Mouse (Mus musculus) kidney, embryonic 14.5 days (tissue): ENCODE measurements around the gene Col4a3. TPM values are rescaled to one million over a fixed set of nuclear protein-coding genes. Genes with fewer than 3 reads are reported as not detected.

Experiments
- ATAC-seq: fragments of 200-750 bp; cut with Nextera tagmentation; 2 replicates; pipeline ENCODE4 v1.8.0; 2017; ENCODE audit warnings: moderate number of reproducible peaks, mild to moderate bottlenecking, moderate TSS enrichment, moderate library complexity; ENCODE audit not compliant: low FRiP score, low TSS enrichment
- H3K27ac ChIP-seq: fragments of 300-500 bp; sonication (generic); 2 replicates; pipeline ENCODE4 v1.5.1; 2014; ENCODE audit warnings: low read depth, mild to moderate bottlenecking, low read length, moderate library complexity, mixed read lengths
- H3K27me3 ChIP-seq: fragments of 300-500 bp; sonication (generic); 2 replicates; pipeline ENCODE4 v1.6.1; 2014; ENCODE audit warnings: mild to moderate bottlenecking, low read length; ENCODE audit not compliant: control insufficient read depth, insufficient read depth
- H3K36me3 ChIP-seq: fragments of 300-500 bp; sonication (generic); 2 replicates; pipeline ENCODE4 v1.6.1; 2014; ENCODE audit warnings: low read length, mixed read lengths; ENCODE audit not compliant: control insufficient read depth, insufficient read depth
- H3K4me1 ChIP-seq: fragments of 300-500 bp; sonication (generic); 2 replicates; pipeline ENCODE4 v1.6.1; 2014; ENCODE audit warnings: low read length, mixed read lengths; ENCODE audit not compliant: control insufficient read depth, insufficient read depth
- H3K4me2 ChIP-seq: fragments of 300-500 bp; sonication (generic); replicated peaks from 2 replicates; pipeline ENCODE4 v1.6.1; 2014; ENCODE audit warnings: low read depth, mild to moderate bottlenecking, low read length
- H3K4me3 ChIP-seq: fragments of 300-500 bp; sonication (generic); 2 replicates; pipeline ENCODE4 v1.5.1; 2014; ENCODE audit warnings: mild to moderate bottlenecking, low read length
- H3K9ac ChIP-seq: fragments of 300-500 bp; sonication (generic); 2 replicates; pipeline ENCODE4 v1.6.1; 2014; ENCODE audit warnings: low read depth, mild to moderate bottlenecking, low read length, moderate library complexity
- H3K9me3 ChIP-seq: fragments of 300-500 bp; sonication (generic); 2 replicates; pipeline ENCODE4 v1.6.1; 2016; ENCODE audit warnings: low read length; ENCODE audit not compliant: control insufficient read depth
- WGBS: fragments of 180-500 bp; shearing (Covaris S2); extraction: QIAGEN DNeasy Blood & Tissue Kit; methylation state at CpG from one replicate; pipeline ENCODE4 v1.1.7; 2014; 5-methylcytosine and 5-hydroxymethylcytosine counted together
- polyA plus RNA-seq: library from polyadenylated mRNA; unstranded; fragments of >200 nt; fragmentation: Nextera tagmentation; extraction: Ambion mirVana; gene quantifications from 2 replicates; pipeline ENCODE4 v1.2.1, GENCODE M21; 2014

The Col4a3 gene
- polyA plus RNA-seq, 1 experiment from 2014 or later, result 1.2 TPM

GRCm38 (mm10) chr1:82560223-82560622, 26.5 kb upstream of the Col4a3 start:
- ATAC-seq, result no peak
- no peaks in the 10 kb centered on the region for H3K4me1 ChIP-seq
- no peaks in the 10 kb centered on the region for H3K9me3 ChIP-seq
- H3K4me2 ChIP-seq, result no peak overlapping the region
- WGBS, result 41% methylated on average over 4 of the region's 4 CpGs
- no peaks in the 10 kb centered on the region for H3K27me3 ChIP-seq
- H3K36me3 ChIP-seq, result no peaks in the 10 kb centered on the region
- no peak overlapping the region for H3K27ac ChIP-seq
- H3K9ac ChIP-seq, result no peak overlapping the region
- no peak overlapping the region for H3K4me3 ChIP-seq

GRCm38 (mm10) chr1:82569405-82569804, 17.3 kb upstream of the Col4a3 start:
- no peak overlapping the region for H3K4me2 ChIP-seq
- no peaks in the 10 kb centered on the region for H3K4me1 ChIP-seq
- WGBS, result 90% methylated on average over 4 of the region's 4 CpGs
- H3K27ac ChIP-seq, result no peak overlapping the region
- H3K9me3 ChIP-seq, result no peaks in the 10 kb centered on the region
- H3K27me3 ChIP-seq, result no peaks in the 10 kb centered on the region
- no peak overlapping the region for H3K9ac ChIP-seq
- H3K4me3 ChIP-seq, result no peak overlapping the region
- no peak for ATAC-seq
- H3K36me3 ChIP-seq, result no peaks in the 10 kb centered on the region

- no peaks in the 10 kb centered on the region for H3K4me1 ChIP-seq
- no peaks in the 10 kb centered on the region for H3K27me3 ChIP-seq
- 74% methylated on average over 1 of the region's 1 CpGs for WGBS
- no peak for ATAC-seq
- no peak overlapping the region for H3K9ac ChIP-seq
- no peak overlapping the region for H3K27ac ChIP-seq
- no peak overlapping the region for H3K4me2 ChIP-seq
- no peak overlapping the region for H3K4me3 ChIP-seq
- no peaks in the 10 kb centered on the region for H3K36me3 ChIP-seq
- H3K9me3 ChIP-seq, result no peaks in the 10 kb centered on the region
Measured at GRCm38 (mm10) chr1:82571758-82572157, 15.0 kb upstream of the Col4a3 start.

- no peak overlapping the region for H3K27ac ChIP-seq
- no peaks in the 10 kb centered on the region for H3K9me3 ChIP-seq
- H3K36me3 ChIP-seq, result no peaks in the 10 kb centered on the region
- no peaks in the 10 kb centered on the region for H3K27me3 ChIP-seq
- no peaks in the 10 kb centered on the region for H3K4me1 ChIP-seq
- WGBS, result 82% methylated on average over 3 of the region's 3 CpGs
- no peak overlapping the region for H3K4me3 ChIP-seq
- no peak overlapping the region for H3K9ac ChIP-seq
- no peak overlapping the region for H3K4me2 ChIP-seq
- ATAC-seq, result no peak
Measured at GRCm38 (mm10) chr1:82575681-82576080, 11.0 kb upstream of the Col4a3 start.

- H3K27ac ChIP-seq, result no peak overlapping the region
- no peaks in the 10 kb centered on the region for H3K4me1 ChIP-seq
- no peaks in the 10 kb centered on the region for H3K36me3 ChIP-seq
- H3K4me2 ChIP-seq, result no peak overlapping the region
- no peak for ATAC-seq
- H3K9me3 ChIP-seq, result no peaks in the 10 kb centered on the region
- 83% methylated on average over 2 of the region's 2 CpGs for WGBS
- H3K27me3 ChIP-seq, result no peaks in the 10 kb centered on the region
- H3K4me3 ChIP-seq, result no peak overlapping the region
- no peak overlapping the region for H3K9ac ChIP-seq
Measured at GRCm38 (mm10) chr1:82576182-82576581, 10.5 kb upstream of the Col4a3 start.

GRCm38 (mm10) chr1:82577339-82577738, 9.4 kb upstream of the Col4a3 start:
- 91% methylated on average over 10 of the region's 10 CpGs for WGBS
- no peak for ATAC-seq
- Histone ChIP-seq H3K4me2 (no peak overlapping the region), H3K9me3 (no peaks in the 10 kb centered on the region), H3K36me3 (no peaks in the 10 kb centered on the region), H3K27ac (no peak overlapping the region), H3K4me3 (no peak overlapping the region), H3K9ac (no peak overlapping the region), H3K4me1 (no peaks in the 10 kb centered on the region), H3K27me3 (no peaks in the 10 kb centered on the region)

- no peaks in the 10 kb centered on the region for H3K4me1 ChIP-seq
- 0 out of 2 replicates have a peak, but pooled peaks have one; percentile 16 for ATAC-seq
- H3K27me3 ChIP-seq, result no peaks in the 10 kb centered on the region
- no peaks in the 10 kb centered on the region for H3K36me3 ChIP-seq
- no peaks in the 10 kb centered on the region for H3K9me3 ChIP-seq
- 65% methylated on average over 3 of the region's 3 CpGs for WGBS
- no peak overlapping the region for H3K9ac ChIP-seq
- H3K4me2 ChIP-seq, result no peak overlapping the region
- no peak overlapping the region for H3K27ac ChIP-seq
- H3K4me3 ChIP-seq, result no peak overlapping the region
Measured at GRCm38 (mm10) chr1:82577915-82578314, 8.8 kb upstream of the Col4a3 start.

GRCm38 (mm10) chr1:82578320-82578719, 8.4 kb upstream of the Col4a3 start:
- no peak overlapping the region for H3K9ac ChIP-seq
- H3K9me3 ChIP-seq, result no peaks in the 10 kb centered on the region
- no peaks in the 10 kb centered on the region for H3K27me3 ChIP-seq
- ATAC-seq, result no peak
- WGBS, result 62% methylated on average over 4 of the region's 4 CpGs
- no peaks in the 10 kb centered on the region for H3K36me3 ChIP-seq
- no peaks in the 10 kb centered on the region for H3K4me1 ChIP-seq
- no peak overlapping the region for H3K4me3 ChIP-seq
- no peak overlapping the region for H3K27ac ChIP-seq
- no peak overlapping the region for H3K4me2 ChIP-seq

GRCm38 (mm10) chr1:82585981-82586380, 740 bp upstream of the Col4a3 start:
- H3K27me3 ChIP-seq, result peaks cover 4% of the 10 kb centered on the region
- H3K9ac ChIP-seq, result no peak overlapping the region
- H3K4me3 ChIP-seq, result no peak overlapping the region
- H3K4me2 ChIP-seq, result peak overlapping the region; percentile 82
- WGBS, result 76% methylated on average over 7 of the region's 7 CpGs
- no peaks in the 10 kb centered on the region for H3K9me3 ChIP-seq
- no peaks in the 10 kb centered on the region for H3K36me3 ChIP-seq
- no peak overlapping the region for H3K27ac ChIP-seq
- no peaks in the 10 kb centered on the region for H3K4me1 ChIP-seq
- no peak for ATAC-seq

- Histone ChIP-seq H3K9me3 (no peaks in the 10 kb centered on the region), H3K4me3 (no peak overlapping the region), H3K4me2 (no peak overlapping the region), H3K27me3 (peaks cover 4% of the 10 kb centered on the region), H3K9ac (no peak overlapping the region; the same call in 1 of the 2 replicates), H3K4me1 (no peaks in the 10 kb centered on the region), H3K36me3 (no peaks in the 10 kb centered on the region), H3K27ac (no peak overlapping the region)
- ATAC-seq, result no peak
- 60% methylated on average over 4 of the region's 4 CpGs for WGBS
Measured at GRCm38 (mm10) chr1:82590266-82590665, 3.5 kb downstream of the Col4a3 start.
